Mouse (Mus musculus) embryonic facial prominence, embryonic 13.5 days (tissue): Measurements from ENCODE around the gene Ilf2. TPM values are rescaled to one million over a fixed set of nuclear protein-coding genes. Genes with fewer than 3 reads are reported as not detected.

Experiments
- ATAC-seq: fragments of 200-750 bp; cut with Nextera tagmentation; 2 replicates; pipeline ENCODE4 v1.8.0; 2017; ENCODE audit warnings: low read depth; ENCODE audit not compliant: insufficient number of reproducible peaks, insufficient read depth, low FRiP score, low TSS enrichment
- H3K27ac ChIP-seq: fragments of 300-500 bp; sonication (generic); 2 replicates; pipeline ENCODE4 v1.5.1; 2015; ENCODE audit warnings: moderate library complexity, mild to moderate bottlenecking, inconsistent platforms
- H3K27me3 ChIP-seq: fragments of 300-500 bp; sonication (generic); 2 replicates; pipeline ENCODE4 v1.6.1; 2015; ENCODE audit warnings: mild to moderate bottlenecking, inconsistent platforms
- H3K36me3 ChIP-seq: fragments of 300-500 bp; sonication (generic); 2 replicates; pipeline ENCODE4 v1.6.1; 2015; ENCODE audit warnings: mild to moderate bottlenecking, inconsistent platforms
- H3K4me1 ChIP-seq: fragments of 300-500 bp; sonication (generic); 2 replicates; pipeline ENCODE4 v1.6.1; 2015; ENCODE audit warnings: inconsistent platforms
- H3K4me2 ChIP-seq: fragments of 300-500 bp; sonication (generic); 2 replicates; pipeline ENCODE4 v1.6.1; 2015; ENCODE audit warnings: moderate library complexity, mild to moderate bottlenecking, inconsistent platforms
- H3K4me3 ChIP-seq: fragments of 300-500 bp; sonication (generic); 2 replicates; pipeline ENCODE4 v1.5.1; 2015; ENCODE audit warnings: mild to moderate bottlenecking, inconsistent platforms
- H3K9ac ChIP-seq: fragments of 300-500 bp; sonication (generic); 2 replicates; pipeline ENCODE4 v1.6.1; 2015; ENCODE audit warnings: mild to moderate bottlenecking, inconsistent platforms
- H3K9me3 ChIP-seq: fragments of 300-500 bp; sonication (generic); 2 replicates; pipeline ENCODE4 v1.6.1; 2016; ENCODE audit warnings: inconsistent platforms
- WGBS: fragments of 180-500 bp; shearing (Covaris S2); methylation state at CpG from one replicate; pipeline ENCODE4 v1.1.7; 2015; ENCODE audit warnings: mixed read lengths; 5-methylcytosine and 5-hydroxymethylcytosine counted together
- polyA plus RNA-seq: library from polyadenylated mRNA; unstranded; fragments of >200 nt; fragmentation: Nextera tagmentation; extraction: Ambion mirVana; gene quantifications from 2 replicates; pipeline ENCODE4 v1.2.1, GENCODE M21; 2015

Gene Ilf2
- 265 and 286 TPM in 2 replicates for polyA plus RNA-seq

GRCm38 (mm10) chr3:90475831-90476611, at the start of gene Ilf2:
TSS of gene Ilf2 (plus strand) at chr3:90476126.
- ATAC-seq = peak; percentile 100
- under 1% methylated on average over 45 of the region's 45 CpGs for WGBS
- H3K4me1 ChIP-seq = peaks cover 8% of the 10 kb centered on the region
- H3K27me3 ChIP-seq = no peaks in the 10 kb centered on the region
- H3K4me3 ChIP-seq = peak within 1 kb of the TSS; percentile 77
- no peaks in the 10 kb centered on the region for H3K9me3 ChIP-seq
- peak within 1 kb of the TSS; percentile 75 for H3K4me2 ChIP-seq
- peak within 1 kb of the TSS; percentile 94 for H3K27ac ChIP-seq
- peaks cover 34% of the 10 kb centered on the region for H3K36me3 ChIP-seq
- H3K9ac ChIP-seq = peak within 1 kb of the TSS; percentile 93

GRCm38 (mm10) chr3:90427574-90427973, 48.4 kb upstream of the Ilf2 start:
- WGBS = 67% methylated on average over 1 of the region's 1 CpGs
- H3K4me1 ChIP-seq = peaks cover 16% of the 10 kb centered on the region
- H3K9me3 ChIP-seq = no peaks in the 10 kb centered on the region
- no peak overlapping the region for H3K4me3 ChIP-seq
- ATAC-seq = no peak
- H3K27ac ChIP-seq = no peak overlapping the region
- no peak overlapping the region for H3K9ac ChIP-seq
- H3K36me3 ChIP-seq = peaks cover 20% of the 10 kb centered on the region
- no peak overlapping the region for H3K4me2 ChIP-seq
- H3K27me3 ChIP-seq = no peaks in the 10 kb centered on the region

- Histone ChIP-seq H3K9ac (no peak overlapping the region), H3K4me2 (no peak overlapping the region), H3K4me1 (peaks cover 16% of the 10 kb centered on the region), H3K9me3 (no peaks in the 10 kb centered on the region), H3K4me3 (no peak overlapping the region), H3K27me3 (no peaks in the 10 kb centered on the region), H3K27ac (no peak overlapping the region), H3K36me3 (peaks cover 14% of the 10 kb centered on the region)
- 76% methylated on average over 6 of the region's 6 CpGs for WGBS
- ATAC-seq = no peak
Measured at GRCm38 (mm10) chr3:90428186-90428585, 47.7 kb upstream of the Ilf2 start.

GRCm38 (mm10) chr3:90429576-90429975, 46.4 kb upstream of the Ilf2 start:
- no peak overlapping the region for H3K4me2 ChIP-seq
- H3K9ac ChIP-seq = no peak overlapping the region
- WGBS = 87% methylated on average over 3 of the region's 3 CpGs
- H3K4me3 ChIP-seq = no peak overlapping the region
- no peaks in the 10 kb centered on the region for H3K9me3 ChIP-seq
- H3K27ac ChIP-seq = no peak overlapping the region
- H3K27me3 ChIP-seq = no peaks in the 10 kb centered on the region
- H3K4me1 ChIP-seq = peaks cover 21% of the 10 kb centered on the region
- H3K36me3 ChIP-seq = 0 out of 2 replicates have a peak, but pooled peaks cover 3% of the 10 kb centered on the region
- no peak for ATAC-seq

GRCm38 (mm10) chr3:90432348-90432747, 43.6 kb upstream of the Ilf2 start:
- H3K9ac ChIP-seq = peak overlapping the region; percentile 91
- 14% methylated on average over 2 of the region's 2 CpGs for WGBS
- peak overlapping the region; percentile 95 for H3K4me2 ChIP-seq
- no peak for ATAC-seq
- H3K9me3 ChIP-seq = no peaks in the 10 kb centered on the region
- H3K4me1 ChIP-seq = peaks cover 21% of the 10 kb centered on the region
- no peaks in the 10 kb centered on the region for H3K27me3 ChIP-seq
- no peaks in the 10 kb centered on the region for H3K36me3 ChIP-seq
- H3K27ac ChIP-seq = peak overlapping the region; percentile 96; the same call in 1 of the 2 replicates
- H3K4me3 ChIP-seq = peak overlapping the region; percentile 81

GRCm38 (mm10) chr3:90432811-90433219, 43.1 kb upstream of the Ilf2 start:
- Histone ChIP-seq H3K27me3 (no peaks in the 10 kb centered on the region), H3K4me1 (peaks cover 21% of the 10 kb centered on the region), H3K27ac (peak overlapping the region; percentile 96), H3K36me3 (no peaks in the 10 kb centered on the region), H3K9ac (peak overlapping the region; percentile 91), H3K4me3 (peak overlapping the region; percentile 81), H3K4me2 (peak overlapping the region; percentile 95), H3K9me3 (no peaks in the 10 kb centered on the region)
- ATAC-seq = 0 out of 2 replicates have a peak, but pooled peaks have one; percentile 16
- under 1% methylated on average over 12 of the region's 12 CpGs for WGBS

- H3K27ac ChIP-seq = peak within 1 kb of the TSS; percentile 96
- H3K4me2 ChIP-seq = peak within 1 kb of the TSS; percentile 95
- no peaks in the 10 kb centered on the region for H3K27me3 ChIP-seq
- no peaks in the 10 kb centered on the region for H3K9me3 ChIP-seq
- WGBS = under 1% methylated on average over 52 of the region's 52 CpGs
- peak within 1 kb of the TSS; percentile 81 for H3K4me3 ChIP-seq
- peak within 1 kb of the TSS; percentile 91 for H3K9ac ChIP-seq
- peaks cover 21% of the 10 kb centered on the region for H3K4me1 ChIP-seq
- no peaks in the 10 kb centered on the region for H3K36me3 ChIP-seq
- ATAC-seq = peak; percentile 99
Measured at GRCm38 (mm10) chr3:90433381-90434020, 42.4 kb upstream of the Ilf2 start, which contains the start of gene Ints3. TSS of gene Ints3 (minus strand) at chr3:90433622.

GRCm38 (mm10) chr3:90434073-90434730, 41.7 kb upstream of the Ilf2 start:
- Histone ChIP-seq H3K4me1 (peaks cover 21% of the 10 kb centered on the region), H3K36me3 (no peaks in the 10 kb centered on the region), H3K4me3 (peak overlapping the region; percentile 81), H3K9ac (peak overlapping the region; percentile 91), H3K9me3 (no peaks in the 10 kb centered on the region), H3K27ac (peak overlapping the region; percentile 96), H3K4me2 (peak overlapping the region; percentile 95), H3K27me3 (no peaks in the 10 kb centered on the region)
- WGBS = 51% methylated on average over 11 of the region's 11 CpGs
- no peak for ATAC-seq

- Histone ChIP-seq H3K36me3 (no peaks in the 10 kb centered on the region), H3K27ac (no peak overlapping the region), H3K27me3 (no peaks in the 10 kb centered on the region), H3K4me2 (no peak overlapping the region), H3K9me3 (no peaks in the 10 kb centered on the region), H3K4me3 (no peak overlapping the region), H3K9ac (no peak overlapping the region), H3K4me1 (peaks cover 8% of the 10 kb centered on the region)
- no peak for ATAC-seq
- WGBS = 73% methylated on average over 4 of the region's 4 CpGs
Measured at GRCm38 (mm10) chr3:90437131-90437530, 38.8 kb upstream of the Ilf2 start.

GRCm38 (mm10) chr3:90440756-90441155, 35.2 kb upstream of the Ilf2 start:
- Histone ChIP-seq H3K27me3 (no peaks in the 10 kb centered on the region), H3K9ac (no peak overlapping the region), H3K4me1 (peaks cover 3% of the 10 kb centered on the region), H3K4me2 (no peak overlapping the region), H3K27ac (no peak overlapping the region), H3K9me3 (no peaks in the 10 kb centered on the region), H3K36me3 (no peaks in the 10 kb centered on the region), H3K4me3 (no peak overlapping the region)
- ATAC-seq = no peak
- WGBS = 72% methylated on average over 2 of the region's 2 CpGs

- no peak overlapping the region for H3K4me2 ChIP-seq
- WGBS = 81% methylated on average over 3 of the region's 3 CpGs
- H3K4me1 ChIP-seq = peaks cover 12% of the 10 kb centered on the region
- no peak overlapping the region for H3K27ac ChIP-seq
- no peak overlapping the region for H3K9ac ChIP-seq
- no peaks in the 10 kb centered on the region for H3K36me3 ChIP-seq
- H3K27me3 ChIP-seq = no peaks in the 10 kb centered on the region
- ATAC-seq = no peak
- H3K4me3 ChIP-seq = no peak overlapping the region
- H3K9me3 ChIP-seq = no peaks in the 10 kb centered on the region
Measured at GRCm38 (mm10) chr3:90443977-90444376, 31.9 kb upstream of the Ilf2 start.
